In the genomic region with DNA sequence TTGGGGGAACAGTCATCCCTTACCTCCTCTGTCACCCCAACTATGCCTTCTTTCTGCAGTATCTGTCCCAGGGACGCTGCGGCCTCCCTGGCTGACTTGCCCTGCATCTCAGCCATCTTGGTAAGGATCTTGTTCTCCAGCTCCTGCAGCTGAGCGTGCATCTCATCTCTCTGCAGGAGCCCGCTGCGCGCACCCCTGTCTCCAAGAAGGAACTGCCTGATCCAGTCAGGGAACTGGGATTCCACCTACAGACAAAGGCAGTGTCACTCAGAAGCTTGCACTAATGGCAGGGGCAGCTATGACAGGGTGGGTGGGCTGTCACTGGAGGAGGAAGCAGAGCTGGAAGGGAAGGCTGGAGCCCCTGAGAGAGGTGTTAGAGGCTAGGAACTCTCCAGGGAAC, we compare ENCODE assay signal across 20 mouse cellular contexts. TPM values are rescaled to one million over a fixed set of nuclear protein-coding genes. Genes with fewer than 3 reads are reported as not detected.
DNase-seq lines count a peak whose midpoint lies in the region; ATAC-seq and TF ChIP-seq lines count a peak whose summit lies in the region.
"Had no signal": no experiment of that assay in that cellular context is flagged by ENCODE, and none has a peak within 500 bp of the region (broad histone marks: within the 10 kb centered on the region; RNA-seq: fewer than 3 reads in every experiment).

No protein-coding gene starts in this region.

- 0 out of 2 replicates have a peak overlapping the region, but pooled peaks have one; percentile 16 for H3K9ac ChIP-seq in embryonic facial prominence, embryonic 13.5 days
- H3K9ac ChIP-seq: embryonic facial prominence, embryonic 12.5 days; heart, embryonic 13.5 days; liver, postnatal 0 days had no signal

- H3K27me3 ChIP-seq in embryonic facial prominence, embryonic 13.5 days, result no peaks in the 10 kb centered on the region
- H3K27me3 ChIP-seq in embryonic facial prominence, embryonic 10.5 days (replicated peaks; ENCODE audit: low read depth, poor library complexity, severe bottlenecking), result no peaks in the 10 kb centered on the region
- H3K27me3 ChIP-seq: embryonic facial prominence, embryonic 12.5 days; heart, embryonic 13.5 days; Patski had no signal

- 86% methylated on average over 6 of the region's 6 CpGs for WGBS in embryonic facial prominence, embryonic 13.5 days
- 82% methylated on average over 6 of the region's 6 CpGs for WGBS in embryonic facial prominence, embryonic 10.5 days

- H3K27ac ChIP-seq in embryonic facial prominence, embryonic 13.5 days, result no peak overlapping the region
- H3K27ac ChIP-seq in embryonic facial prominence, embryonic 10.5 days (replicated peaks), result no peak overlapping the region
- peak overlapping the region; percentile 57 for H3K27ac ChIP-seq in layer of hippocampus, adult 2 months
- H3K27ac ChIP-seq: embryonic facial prominence, embryonic 12.5 days; heart, embryonic 13.5 days; limb, embryonic 10.5 days had no signal

- peaks cover 3% of the 10 kb centered on the region; the same call in 1 of the 2 replicates for H3K4me1 ChIP-seq in embryonic facial prominence, embryonic 13.5 days
- no peaks in the 10 kb centered on the region for H3K4me1 ChIP-seq in embryonic facial prominence, embryonic 10.5 days
- H3K4me1 ChIP-seq: embryonic facial prominence, embryonic 12.5 days; heart, embryonic 13.5 days; limb, embryonic 10.5 days had no signal

- no peak for ATAC-seq in embryonic facial prominence, embryonic 13.5 days (ENCODE audit: insufficient number of reproducible peaks, insufficient read depth, low FRiP score, low TSS enrichment, low read depth)
- ATAC-seq: CD4-positive, CD25-positive, alpha-beta regulatory T cell, adult 4 months; liver, postnatal 0 days; Patski had no signal

- H3K36me3 ChIP-seq in embryonic facial prominence, embryonic 13.5 days, result peaks cover 89% of the 10 kb centered on the region
- H3K36me3 ChIP-seq in embryonic facial prominence, embryonic 10.5 days (replicated peaks), result peaks cover 94% of the 10 kb centered on the region

- H3K4me3 ChIP-seq in embryonic facial prominence, embryonic 13.5 days, result no peak overlapping the region
- no peak overlapping the region for H3K4me3 ChIP-seq in embryonic facial prominence, embryonic 10.5 days
- H3K4me3 ChIP-seq in layer of hippocampus, adult 2 months, result no peak overlapping the region
- H3K4me3 ChIP-seq: embryonic facial prominence, embryonic 12.5 days; heart, embryonic 13.5 days; limb, embryonic 10.5 days had no signal

- no peak for DNase-seq in embryonic facial prominence, embryonic 10.5 days (ENCODE audit: low spot score)
- no peak for DNase-seq in layer of hippocampus, adult 2 months (ENCODE audit: low spot score in 2 of 2)
- no peak for DNase-seq in layer of hippocampus, adult 9-10 months (ENCODE audit: low spot score)
- DNase-seq in right cerebral cortex, adult 18-20 months, result peak; percentile 64
- DNase-seq in right cerebral cortex, postnatal 25 days, result no peak
- no peak for DNase-seq in cerebellum, postnatal 25 days
- DNase-seq: adrenal gland, postnatal 14 days; cerebellum, adult 11 months; kidney, adult 9 months; kidney, postnatal 4 days; liver, postnatal 0 days; lung, postnatal 10 days; midbrain, embryonic 14.5 days; thymus, postnatal 25 days had no signal

- TF ChIP-seq CTCF in layer of hippocampus, adult 2 months (conservative IDR thresholded peaks at IDR 0.05), result no peak

- H3K4me2 ChIP-seq in embryonic facial prominence, embryonic 13.5 days, result no peak overlapping the region
- H3K4me2 ChIP-seq: embryonic facial prominence, embryonic 12.5 days; heart, embryonic 13.5 days had no signal

- H3K9me3 ChIP-seq in embryonic facial prominence, embryonic 13.5 days, result no peaks in the 10 kb centered on the region
- no peaks in the 10 kb centered on the region for H3K9me3 ChIP-seq in embryonic facial prominence, embryonic 10.5 days
- H3K9me3 ChIP-seq: embryonic facial prominence, embryonic 12.5 days; heart, embryonic 13.5 days; limb, embryonic 10.5 days had no signal

RNA-seq across cellular contexts. Expression of a gene that starts 14.5 kb away (rescaled TPM):
- polyA plus RNA-seq in embryonic facial prominence, embryonic 13.5 days (2015; fragmentation: Nextera tagmentation; extraction: Ambion mirVana), result 7.3 and 8.0 TPM in 2 replicates
- polyA plus RNA-seq in embryonic facial prominence, embryonic 10.5 days (2016; fragmentation: Nextera tagmentation; extraction: Ambion mirVana), result 2.4 and 3.4 TPM in 2 replicates
- 10 to 100 TPM; 29.2 to 34.8 TPM for total RNA-seq in layer of hippocampus, adult 2 months (2021)

RNA-seq across cellular contexts. Expression of a gene that starts 37.2 kb away (rescaled TPM):
- 39.8 and 42.2 TPM in 2 replicates for polyA plus RNA-seq in embryonic facial prominence, embryonic 13.5 days (2015; fragmentation: Nextera tagmentation; extraction: Ambion mirVana)
- polyA plus RNA-seq in embryonic facial prominence, embryonic 10.5 days (2016; fragmentation: Nextera tagmentation; extraction: Ambion mirVana), result 47.7 and 51.6 TPM in 2 replicates
- total RNA-seq in layer of hippocampus, adult 2 months (2021), result 10 to 100 TPM; 52.4 to 59.1 TPM

RNA-seq across cellular contexts. Expression of a gene that starts 40.1 kb away (rescaled TPM):
- polyA plus RNA-seq in embryonic facial prominence, embryonic 13.5 days (2015; fragmentation: Nextera tagmentation; extraction: Ambion mirVana), result 26.1 and 28.3 TPM in 2 replicates
- polyA plus RNA-seq in embryonic facial prominence, embryonic 10.5 days (2016; fragmentation: Nextera tagmentation; extraction: Ambion mirVana), result 22.9 and 23.9 TPM in 2 replicates
- 10 to 100 TPM; 46.0 to 47.0 TPM for total RNA-seq in layer of hippocampus, adult 2 months (2021)

RNA-seq across cellular contexts. Expression of a gene that starts 49.8 kb away (rescaled TPM):
- 69.2 and 74.4 TPM in 2 replicates for polyA plus RNA-seq in embryonic facial prominence, embryonic 13.5 days (2015; fragmentation: Nextera tagmentation; extraction: Ambion mirVana)
- 66.3 and 68.6 TPM in 2 replicates for polyA plus RNA-seq in embryonic facial prominence, embryonic 10.5 days (2016; fragmentation: Nextera tagmentation; extraction: Ambion mirVana)
- 10 to 100 TPM; 55.5 to 64.8 TPM for total RNA-seq in layer of hippocampus, adult 2 months (2021)

RNA-seq across cellular contexts. Expression of a gene that starts 57.2 kb away (rescaled TPM):
- 238 TPM in 2 replicates for polyA plus RNA-seq in embryonic facial prominence, embryonic 13.5 days (2015; fragmentation: Nextera tagmentation; extraction: Ambion mirVana)
- polyA plus RNA-seq in embryonic facial prominence, embryonic 10.5 days (2016; fragmentation: Nextera tagmentation; extraction: Ambion mirVana), result 250 and 258 TPM in 2 replicates
- 100 to 1,000 TPM in 1 of 2 experiments, 10 to 100 TPM in 1; 99.9 to 105 TPM for total RNA-seq in layer of hippocampus, adult 2 months (2021)
